Mouse (Mus musculus): ENCODE results near the gene Gpr155. TPM values are rescaled to one million over a fixed set of nuclear protein-coding genes. Genes with fewer than 3 reads are reported as not detected.
A peak's percentile ranks its signal among the peaks of the same experiment; 100 is the strongest.

The Gpr155 gene
- polyA plus RNA-seq, 1 experiment from 2014 or later: 1.6 TPM

DNA sequence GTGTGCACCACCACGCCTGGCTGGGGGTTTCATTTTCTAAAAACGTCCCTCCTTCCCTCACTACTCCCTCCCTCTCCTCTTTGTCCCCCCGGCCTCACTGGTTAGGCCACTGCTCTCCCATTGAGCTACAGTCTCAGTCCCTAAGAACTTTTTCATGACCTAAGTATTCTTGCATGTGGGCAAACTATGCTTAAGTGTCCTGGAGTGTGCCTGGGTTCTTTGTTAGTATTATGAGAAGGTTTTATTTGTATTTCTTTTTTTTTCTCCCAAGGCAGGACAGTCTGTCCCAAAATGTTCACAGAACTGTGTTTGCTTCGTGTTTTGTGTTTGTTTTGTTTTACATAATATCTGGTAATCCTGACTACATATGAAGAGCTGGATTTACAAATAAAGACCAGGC, 21.3 kb upstream of the Gpr155 start:
- no peaks in the 10 kb centered on the region for H3K27me3 ChIP-seq
- POLR2A ChIA-PET: no interaction called here
- TF ChIP-seq CTCF (IDR thresholded peaks at IDR 0.05): no peak
- DNase-seq (ENCODE audit: low read depth, low spot score) (no peak), ATAC-seq (no peak)
- in situ Hi-C loops (cut with MboI; ENCODE audit: low pct_unique_long_range_greater_than_20kb): loop anchor here (10.0 to 25.0 kb wide), 2 partner anchors 113 to 245 kb away; no protein-coding TSS in a partner anchor
- CTCF ChIA-PET: interaction anchor here (1.1 to 1.2 kb wide), 3 partner anchors 10 to 20 kb away, joined by 3 read pairs; no protein-coding TSS in a partner anchor

DNA sequence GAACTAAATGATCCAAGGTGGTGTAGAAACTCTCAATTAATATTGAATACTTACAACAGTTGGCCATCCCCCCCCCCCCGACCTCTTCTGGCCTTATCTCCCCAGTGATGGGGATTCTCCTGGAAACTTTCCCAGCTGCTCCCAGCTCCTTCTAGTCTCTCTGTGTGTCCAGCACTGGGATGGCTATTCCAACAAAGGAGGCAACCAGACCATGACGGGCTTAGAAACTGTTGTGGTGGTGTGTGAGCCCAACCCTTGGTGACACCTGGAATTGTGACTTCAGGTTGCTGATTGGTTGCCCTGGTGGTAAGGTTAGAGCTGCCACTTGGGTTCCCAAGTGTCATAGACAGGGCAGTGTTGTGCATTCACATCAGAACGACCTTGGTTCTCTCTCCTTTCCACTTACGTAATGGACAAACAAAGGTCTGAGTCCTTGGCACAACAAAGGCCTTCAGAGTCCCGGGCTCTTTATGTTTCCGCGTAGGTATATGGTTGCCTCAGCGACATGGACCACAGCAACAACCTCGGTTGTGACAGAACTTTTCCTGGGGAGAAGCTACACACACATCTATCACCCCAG, 20.1 kb upstream of the Gpr155 start:
- CTCF ChIA-PET: interaction anchor here (1.2 kb wide), 1 partner anchor 19 kb away, joined by 3 read pairs; no protein-coding TSS in a partner anchor

DNA sequence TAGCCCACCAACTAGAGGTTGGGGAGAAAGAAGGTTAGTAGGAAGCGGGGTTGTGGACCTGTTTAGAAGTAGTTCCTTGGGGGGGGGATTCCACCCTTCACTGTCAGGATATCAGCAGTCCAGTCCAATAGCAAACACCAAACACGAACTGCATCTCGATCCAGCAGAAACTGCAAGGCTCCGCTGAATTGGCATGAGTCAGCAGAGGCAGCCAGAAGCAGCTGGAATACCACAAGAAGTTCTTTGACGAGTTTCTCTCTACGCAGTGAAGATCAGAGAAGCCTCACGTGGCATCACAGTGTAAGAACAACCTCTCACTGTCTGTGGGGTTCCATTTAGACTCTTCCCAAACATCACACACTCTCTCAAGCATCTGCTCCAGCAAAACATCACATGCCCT, 18.6 kb upstream of the Gpr155 start:
- POLR2A ChIA-PET: no interaction called here
- no peaks in the 10 kb centered on the region for H3K27me3 ChIP-seq
- DNase-seq (ENCODE audit: low read depth, low spot score): no peak
- TF ChIP-seq CTCF (IDR thresholded peaks at IDR 0.05): no peak
- ATAC-seq: no peak
- in situ Hi-C loops (cut with MboI; ENCODE audit: low pct_unique_long_range_greater_than_20kb): loop anchor here (10.0 to 25.0 kb wide), 2 partner anchors 110 to 243 kb away; no protein-coding TSS in a partner anchor
- CTCF ChIA-PET: no interaction called here

More for the DNA sequence above, 20.1 kb upstream of the Gpr155 start:
- ATAC-seq (no peak), DNase-seq (ENCODE audit: low read depth, low spot score) (no peak)
- no peaks in the 10 kb centered on the region for H3K27me3 ChIP-seq
- no peak for TF ChIP-seq CTCF (IDR thresholded peaks at IDR 0.05)
- POLR2A ChIA-PET: no interaction called here
- in situ Hi-C loops (cut with MboI; ENCODE audit: low pct_unique_long_range_greater_than_20kb): loop anchor here (10.0 to 25.0 kb wide), 2 partner anchors 112 to 244 kb away; no protein-coding TSS in a partner anchor

DNA sequence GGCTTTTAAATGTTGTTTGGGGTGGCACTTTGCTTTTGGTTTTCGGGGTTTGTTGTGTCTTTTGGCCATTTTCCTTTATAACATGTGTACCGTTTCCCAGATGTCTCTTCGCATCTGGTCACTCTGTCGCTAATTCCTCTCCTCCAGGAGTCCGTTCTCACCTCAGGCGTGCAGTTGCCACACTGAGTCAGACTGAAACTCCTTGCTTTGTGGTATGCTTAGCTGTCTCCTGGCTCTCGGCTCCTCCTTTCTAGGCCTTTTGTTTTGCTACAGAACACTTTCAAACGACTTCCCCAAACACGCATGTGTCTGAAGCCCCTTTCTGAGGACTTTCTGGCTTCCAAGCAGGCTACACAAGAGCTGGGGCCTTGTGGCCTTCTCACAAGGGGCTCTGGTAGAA, 18.1 kb upstream of the Gpr155 start:
- TF ChIP-seq CTCF (IDR thresholded peaks at IDR 0.05): no peak
- no peaks in the 10 kb centered on the region for H3K27me3 ChIP-seq

DNA sequence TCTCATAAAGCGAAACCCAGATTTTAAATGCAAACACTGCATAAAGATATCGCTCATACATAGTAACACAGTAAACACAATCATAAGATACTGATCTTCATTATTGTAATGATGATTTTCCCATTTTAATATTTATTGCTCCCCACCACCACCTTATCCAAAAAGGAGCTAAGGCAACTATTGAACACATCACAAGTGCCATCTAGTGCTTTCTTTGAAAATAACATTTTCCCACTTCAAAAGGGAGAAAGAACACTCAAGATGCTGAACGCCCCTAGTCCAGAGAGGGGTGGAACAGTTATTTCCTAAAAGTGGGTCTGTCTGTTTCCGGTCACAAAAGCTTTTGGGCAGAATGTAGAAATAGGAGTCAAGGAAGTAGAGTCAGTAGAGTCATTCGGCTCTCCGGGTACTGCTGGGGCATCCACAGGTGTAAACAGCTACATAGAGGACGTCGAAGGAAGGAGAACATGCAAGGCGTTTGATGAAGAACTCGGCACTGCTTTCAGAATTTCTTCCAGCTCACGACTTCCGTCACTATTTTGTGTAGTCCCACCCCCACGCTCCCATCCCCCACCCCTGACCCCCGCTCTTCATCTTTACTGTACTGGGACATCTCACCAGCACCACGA, 17.1 kb upstream of the Gpr155 start:
- no peaks in the 10 kb centered on the region for H3K27me3 ChIP-seq
- ATAC-seq: no peak
- in situ Hi-C loops (cut with MboI; ENCODE audit: low pct_unique_long_range_greater_than_20kb): loop anchor here (10.0 to 25.0 kb wide), 2 partner anchors 109 to 241 kb away; no protein-coding TSS in a partner anchor
- TF ChIP-seq CTCF (IDR thresholded peaks at IDR 0.05): peak; percentile 40
- ChIA-PET POLR2A (no interaction called here), CTCF (interaction anchor here (0.8 to 1.5 kb wide), 5 partner anchors 9 to 16 kb away, joined by 3 to 5 read pairs (median 3); no protein-coding TSS in a partner anchor)
- DNase-seq (ENCODE audit: low read depth, low spot score): no peak

More for the DNA sequence above, 18.1 kb upstream of the Gpr155 start:
- no peak for ATAC-seq
- POLR2A ChIA-PET: no interaction called here
- DNase-seq (ENCODE audit: low read depth, low spot score): no peak
- CTCF ChIA-PET: no interaction called here
- in situ Hi-C loops (cut with MboI; ENCODE audit: low pct_unique_long_range_greater_than_20kb): loop anchor here (10.0 to 25.0 kb wide), 2 partner anchors 110 to 242 kb away; no protein-coding TSS in a partner anchor

DNA sequence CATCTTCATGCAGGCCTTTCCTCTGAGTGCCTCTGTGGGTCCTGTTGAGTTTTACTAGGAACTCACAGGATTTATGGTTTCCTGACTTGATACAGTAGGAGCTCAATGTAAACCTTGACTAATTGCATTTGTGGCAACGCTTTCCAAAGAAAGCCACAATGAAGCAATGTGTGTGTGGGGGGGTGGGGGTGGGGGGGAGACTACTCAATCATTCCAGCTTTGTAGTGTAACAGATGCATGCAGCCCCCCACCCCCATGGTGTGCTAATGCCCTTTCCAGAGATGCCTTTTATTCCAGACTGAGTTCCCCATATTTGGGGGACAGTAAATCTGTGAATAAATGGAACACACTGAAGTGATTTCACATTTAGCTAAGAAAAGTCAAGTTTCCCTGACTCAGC, 15.3 kb upstream of the Gpr155 start:
- no peak for DNase-seq (ENCODE audit: low read depth, low spot score)
- ATAC-seq: no peak
- H3K27me3 ChIP-seq: no peaks in the 10 kb centered on the region
- in situ Hi-C loops (cut with MboI; ENCODE audit: low pct_unique_long_range_greater_than_20kb): loop anchor here (10.0 to 25.0 kb wide), 2 partner anchors 107 to 239 kb away; no protein-coding TSS in a partner anchor
- TF ChIP-seq CTCF (IDR thresholded peaks at IDR 0.05): no peak
- CTCF ChIA-PET: no interaction called here
- POLR2A ChIA-PET: no interaction called here

DNA sequence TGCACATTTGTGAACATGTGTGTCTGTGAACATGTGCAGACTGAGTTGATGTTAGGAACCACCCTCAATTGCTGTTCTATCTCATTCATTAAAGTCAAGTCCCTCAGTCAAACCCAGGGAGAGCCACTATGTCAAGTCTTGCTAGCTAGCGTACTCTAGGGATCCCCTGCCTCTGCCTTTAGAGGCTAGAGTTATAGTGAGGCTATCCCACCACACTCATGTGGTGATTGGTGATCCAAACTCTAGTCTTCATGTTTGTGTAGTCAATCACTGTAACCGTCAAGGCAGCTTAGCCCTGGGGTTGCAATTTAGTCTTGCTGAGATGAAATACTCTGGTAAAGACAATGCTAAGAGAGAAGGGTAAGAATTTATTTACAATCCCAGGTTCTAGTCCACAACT, 11.1 kb upstream of the Gpr155 start:
- no peaks in the 10 kb centered on the region for H3K27me3 ChIP-seq
- POLR2A ChIA-PET: no interaction called here

DNA sequence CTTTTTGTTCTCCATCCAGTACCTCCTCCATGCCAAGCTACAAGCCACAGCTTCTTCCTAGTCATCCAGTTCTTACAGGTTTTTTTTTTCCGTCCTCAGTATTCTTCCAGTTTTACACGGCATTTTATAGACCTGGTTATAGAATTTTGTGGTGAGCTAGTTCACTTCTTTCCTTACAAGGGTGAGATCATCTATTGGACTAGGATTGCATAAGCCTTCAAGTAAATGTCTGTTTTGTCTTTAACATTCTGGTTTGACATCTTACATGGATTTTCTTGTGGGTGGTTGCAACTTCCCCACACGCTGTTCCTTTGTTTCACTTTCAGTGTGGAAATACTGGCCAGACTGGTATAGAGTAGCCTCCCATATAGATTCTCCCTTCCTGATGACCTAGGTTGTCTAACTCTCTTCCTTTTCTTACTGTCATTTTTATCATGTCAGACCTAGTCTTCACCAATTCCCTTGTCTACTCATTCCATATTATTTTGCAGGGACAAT, 10.5 kb upstream of the Gpr155 start:
- ATAC-seq: no peak
- CTCF ChIA-PET: interaction anchor here (1.5 kb wide), 1 partner anchor 11 kb away, joined by 3 read pairs; no protein-coding TSS in a partner anchor
- TF ChIP-seq CTCF (IDR thresholded peaks at IDR 0.05): no peak
- in situ Hi-C loops (cut with MboI; ENCODE audit: low pct_unique_long_range_greater_than_20kb): no loop called here
- DNase-seq (ENCODE audit: low read depth, low spot score): no peak
- H3K27me3 ChIP-seq: no peaks in the 10 kb centered on the region
- POLR2A ChIA-PET: no interaction called here

More for the DNA sequence above, 11.1 kb upstream of the Gpr155 start:
- TF ChIP-seq CTCF (IDR thresholded peaks at IDR 0.05): no peak
- CTCF ChIA-PET: interaction anchor here (1.1 to 1.5 kb wide), 2 partner anchors 9 to 10 kb away, joined by 3 read pairs; no protein-coding TSS in a partner anchor
- DNase-seq (ENCODE audit: low read depth, low spot score): no peak
- no peak for ATAC-seq
- in situ Hi-C loops (cut with MboI; ENCODE audit: low pct_unique_long_range_greater_than_20kb): no loop called here

DNA sequence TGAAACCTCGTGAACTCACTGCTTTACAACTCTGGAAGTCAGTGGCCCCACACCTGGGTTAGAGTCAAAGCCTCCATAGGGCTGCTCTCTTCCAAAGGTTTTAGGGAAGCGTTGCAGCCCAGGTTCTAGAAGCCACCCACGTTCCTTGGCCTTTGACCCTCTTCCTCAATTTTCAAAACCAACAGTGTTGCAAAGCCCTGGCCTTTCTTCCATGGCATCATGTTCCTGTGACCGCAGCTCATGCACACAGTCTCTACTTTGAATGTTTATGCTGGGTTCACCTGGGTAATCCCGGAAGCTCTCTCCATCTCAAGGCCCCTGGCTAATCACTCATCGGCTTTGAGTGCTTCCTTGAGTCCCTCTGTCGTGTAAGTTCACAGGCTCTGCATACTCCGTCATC, 9.1 kb upstream of the Gpr155 start:
- in situ Hi-C loops (cut with MboI; ENCODE audit: low pct_unique_long_range_greater_than_20kb): no loop called here
- no peak for TF ChIP-seq CTCF (IDR thresholded peaks at IDR 0.05)
- no peaks in the 10 kb centered on the region for H3K27me3 ChIP-seq
- DNase-seq (ENCODE audit: low read depth, low spot score): no peak
- ATAC-seq: no peak
- ChIA-PET POLR2A (no interaction called here), CTCF (no interaction called here)

DNA sequence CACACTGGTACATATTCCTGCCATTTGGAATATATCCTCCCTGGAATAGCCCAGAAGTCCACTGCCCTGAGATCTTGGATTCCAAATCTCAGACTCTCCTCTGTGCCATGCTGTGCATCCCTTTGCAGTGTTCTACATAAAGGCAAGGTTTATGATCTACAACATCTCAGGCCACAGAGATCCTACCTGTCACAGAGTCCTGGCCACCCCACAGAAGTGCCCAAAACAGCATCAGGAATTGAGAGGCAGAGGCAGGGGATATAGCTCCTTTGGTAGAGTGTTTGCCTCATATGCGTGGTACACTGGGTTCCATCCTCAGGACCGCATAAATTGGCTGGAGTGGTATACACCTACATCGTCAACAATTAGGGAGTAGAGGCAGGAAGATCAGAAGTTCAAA, 8.1 kb upstream of the Gpr155 start:
- no peak for TF ChIP-seq CTCF (IDR thresholded peaks at IDR 0.05)
- no peak for ATAC-seq
- DNase-seq (ENCODE audit: low read depth, low spot score): no peak
- ChIA-PET POLR2A (no interaction called here), CTCF (interaction anchor here (1.1 kb wide), 1 partner anchor 9 kb away, joined by 3 read pairs; no protein-coding TSS in a partner anchor)
- H3K27me3 ChIP-seq: no peaks in the 10 kb centered on the region
- in situ Hi-C loops (cut with MboI; ENCODE audit: low pct_unique_long_range_greater_than_20kb): no loop called here

DNA sequence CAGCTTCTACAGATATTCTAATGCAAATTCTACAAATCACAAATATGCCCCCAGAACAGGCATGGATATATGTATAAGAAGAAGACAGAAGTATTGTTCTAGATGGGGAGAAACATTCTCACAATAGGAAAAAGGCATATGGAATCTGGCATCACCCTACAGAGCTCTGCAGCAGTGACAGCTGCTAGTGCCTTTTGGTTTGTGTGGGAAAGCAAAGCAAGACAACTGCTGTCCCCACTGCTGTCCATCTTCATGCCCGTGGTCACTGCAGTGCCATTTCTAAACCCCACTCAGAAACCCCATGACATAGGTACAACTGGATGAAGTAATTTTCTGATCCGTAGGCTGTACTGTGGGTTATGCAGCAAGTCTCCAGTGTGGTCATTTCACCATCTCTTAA, 6.4 kb upstream of the Gpr155 start:
- ChIA-PET POLR2A (no interaction called here), CTCF (interaction anchor here (1.0 to 1.2 kb wide), 2 partner anchors 10 to 71 kb away, joined by 3 to 5 read pairs; no protein-coding TSS in a partner anchor)
- TF ChIP-seq CTCF (IDR thresholded peaks at IDR 0.05): no peak
- DNase-seq (ENCODE audit: low read depth, low spot score): no peak
- in situ Hi-C loops (cut with MboI; ENCODE audit: low pct_unique_long_range_greater_than_20kb): no loop called here
- no peaks in the 10 kb centered on the region for H3K27me3 ChIP-seq
- ATAC-seq: no peak
